Mouse (Mus musculus): ENCODE results near the gene Slc9a1.

Slc9a1 gene

GRCm38 (mm10) chr4:133442194-133442593, 72.7 kb downstream of the Slc9a1 start:
- DNase-seq: no peak

GRCm38 (mm10) chr4:133443085-133443484, 73.6 kb downstream of the Slc9a1 start:
- no peak for DNase-seq

- no peak for DNase-seq
These were observed 76.2 kb downstream of the Slc9a1 start for GRCm38 (mm10) chr4:133445727-133446126.

- no peak for DNase-seq
These were observed 77.9 kb downstream of the Slc9a1 start for GRCm38 (mm10) chr4:133447366-133447765.

- no peak for DNase-seq
These were observed 78.5 kb downstream of the Slc9a1 start for GRCm38 (mm10) chr4:133447967-133448366.

GRCm38 (mm10) chr4:133448708-133449388, 79.3 kb downstream of the Slc9a1 start:
- DNase-seq: no peak

GRCm38 (mm10) chr4:133449726-133450125, 80.2 kb downstream of the Slc9a1 start:
- peak; percentile 55 to 64 for DNase-seq

GRCm38 (mm10) chr4:133451536-133451935, 82.0 kb downstream of the Slc9a1 start:
- peak; percentile 81 to 89 for DNase-seq

- DNase-seq: no peak
These were observed 82.9 kb downstream of the Slc9a1 start for GRCm38 (mm10) chr4:133452433-133452832.

GRCm38 (mm10) chr4:133458044-133458443, 88.5 kb downstream of the Slc9a1 start:
- DNase-seq: no peak

GRCm38 (mm10) chr4:133460006-133460405, 90.5 kb downstream of the Slc9a1 start:
- DNase-seq: no peak

- DNase-seq: no peak
These were observed 91.4 kb downstream of the Slc9a1 start for GRCm38 (mm10) chr4:133460796-133461325.

GRCm38 (mm10) chr4:133461362-133461761, 91.9 kb downstream of the Slc9a1 start:
- no peak for DNase-seq

GRCm38 (mm10) chr4:133463184-133463583, 93.7 kb downstream of the Slc9a1 start:
- no peak for DNase-seq

- peak; percentile 75 to 83 for DNase-seq
These were observed 98.6 kb downstream of the Slc9a1 start for GRCm38 (mm10) chr4:133468080-133468479.

GRCm38 (mm10) chr4:133469122-133469521, 99.6 kb downstream of the Slc9a1 start:
- no peak for DNase-seq

GRCm38 (mm10) chr4:133471135-133471821, 101.8 kb downstream of the Slc9a1 start:
- DNase-seq: no peak
